Mouse (Mus musculus) ES-E14 (cell line): ENCODE data around the gene Nwd1.

Experiments used
- CHD2 ChIP-seq: IDR thresholded peaks from 2 replicates; pipeline ENCODE4 v1.6.1; 2014; ENCODE audit warnings: mild to moderate bottlenecking, low read depth, low read length, inconsistent platforms
- HCFC1 ChIP-seq: IDR thresholded peaks from 2 replicates; pipeline ENCODE4 v1.6.1; 2012; ENCODE audit warnings: low read length, inconsistent platforms, borderline replicate concordance; ENCODE audit not compliant: insufficient read depth
- MAFK ChIP-seq: IDR thresholded peaks from 2 replicates; pipeline ENCODE4 v1.6.1; 2014; ENCODE audit warnings: mild to moderate bottlenecking, low read depth, low read length, inconsistent platforms; ENCODE audit not compliant: insufficient read depth
- ZC3H11A ChIP-seq: IDR thresholded peaks from 2 replicates; pipeline ENCODE4 v1.6.1; 2012; ENCODE audit warnings: low read depth, mild to moderate bottlenecking, inconsistent platforms, low read length, borderline replicate concordance
- ZNF384 ChIP-seq: IDR thresholded peaks from 2 replicates; pipeline ENCODE4 v1.6.1; 2012; ENCODE audit warnings: low read depth, low read length, inconsistent platforms

DNA sequence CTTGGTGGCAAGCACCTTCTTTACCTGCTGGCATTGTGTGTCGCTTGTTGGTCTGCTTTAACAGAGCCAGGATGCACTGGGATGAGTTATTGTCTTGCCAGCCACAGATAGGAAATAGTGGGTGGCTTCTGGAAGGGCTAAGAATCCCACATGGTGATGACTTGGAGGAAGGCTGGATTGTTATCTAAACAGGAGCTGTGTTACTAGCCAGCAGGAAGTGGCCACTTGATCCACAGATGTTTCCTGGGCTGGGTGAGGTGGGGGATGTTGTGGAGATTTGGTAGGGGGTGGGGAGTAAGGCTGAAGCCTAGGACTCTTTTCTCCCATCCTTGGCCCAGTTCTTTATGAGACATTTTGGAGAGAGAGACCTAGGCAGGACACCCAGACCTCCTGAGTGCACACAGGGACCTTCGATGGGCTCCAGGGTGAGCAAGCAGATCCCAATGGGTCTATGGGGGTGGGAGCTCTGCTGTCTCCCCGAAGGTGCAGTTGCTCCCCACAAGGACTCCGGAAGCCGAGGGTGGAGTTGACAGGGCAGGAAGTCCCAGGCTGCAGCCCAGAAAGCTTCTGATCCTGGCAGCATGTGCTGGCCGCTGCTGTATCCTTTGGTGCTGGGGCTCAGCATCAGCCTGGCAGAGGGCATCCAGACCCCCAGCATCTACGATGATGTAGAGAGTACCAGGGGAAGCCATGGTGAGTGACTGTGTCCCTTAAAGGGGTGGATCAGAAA is 115.0 kb downstream of the Nwd1 start, which contains the start of gene F2rl3:
- TF ChIP-seq ZC3H11A (no peak), MAFK (no peak), HCFC1 (no peak), ZNF384 (no peak), CHD2 (no peak)
